Mouse (Mus musculus): ENCODE measurements at regions not wholly inside any gene's neighbourhood (a gene's known extent, or its start where the extent isn't known, plus 50 kb on each side); places are given as distances from the start of the nearest gene placed in this dataset.
A peak's percentile ranks its signal among the peaks of the same experiment; 100 is the strongest.
"Not testable (repeated sequence)": the region's sequence is repeated elsewhere in the genome, so short reads cannot be mapped to it uniquely, and the experiment has no call there.

GRCm38 (mm10) chr6:18566934-18567333 lies 52.3 kb upstream of the Cttnbp2 start:
- not testable (repeated sequence) for DNase-seq

- no peak for DNase-seq
These were observed 54.6 kb upstream of the Cttnbp2 start for GRCm38 (mm10) chr6:18569221-18569620.

DNA sequence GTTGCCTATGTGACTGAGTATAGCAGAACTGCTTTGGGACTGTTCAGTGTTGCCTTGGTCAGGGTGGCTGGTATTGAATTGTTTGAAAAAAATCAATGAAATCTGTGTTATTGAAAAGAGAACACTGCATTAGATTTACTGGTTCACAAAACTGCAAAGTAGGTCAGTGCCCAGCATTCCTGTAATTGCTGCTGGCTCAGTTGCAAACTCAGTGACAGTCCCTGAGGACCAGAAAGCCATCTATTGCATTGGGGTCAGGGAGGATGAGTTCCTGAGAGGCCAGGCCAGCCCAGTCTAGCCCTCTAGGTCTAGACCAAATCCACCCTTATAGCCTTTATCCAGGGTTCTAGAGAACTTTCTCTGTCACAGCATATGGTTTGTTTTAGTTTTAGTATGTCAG lies 63.9 kb upstream of the Cttnbp2 start:
- no peak for DNase-seq

DNA sequence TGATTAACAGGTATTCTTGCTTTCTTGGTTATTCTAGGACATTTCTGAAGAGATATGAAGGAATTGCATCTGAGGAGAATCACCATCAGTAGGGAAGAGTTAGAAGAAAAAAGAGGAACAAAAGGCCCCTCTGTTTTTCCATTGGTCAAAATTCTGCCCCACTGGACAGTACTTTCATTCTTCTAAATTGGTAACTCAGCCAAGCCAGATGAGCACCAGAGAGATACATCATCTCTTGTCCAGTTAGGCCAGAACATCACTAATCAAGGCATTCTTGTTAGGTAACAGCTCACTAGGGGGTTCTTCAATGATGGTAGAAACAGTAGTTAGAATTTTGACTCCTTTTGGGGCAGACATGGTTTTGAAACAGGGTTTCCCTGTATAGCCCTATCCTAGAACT lies 74.8 kb upstream of the Cttnbp2 start:
- no peak for DNase-seq

- no peak for DNase-seq
These were observed 82.0 kb upstream of the Cttnbp2 start for GRCm38 (mm10) chr6:18596680-18597079.

DNA sequence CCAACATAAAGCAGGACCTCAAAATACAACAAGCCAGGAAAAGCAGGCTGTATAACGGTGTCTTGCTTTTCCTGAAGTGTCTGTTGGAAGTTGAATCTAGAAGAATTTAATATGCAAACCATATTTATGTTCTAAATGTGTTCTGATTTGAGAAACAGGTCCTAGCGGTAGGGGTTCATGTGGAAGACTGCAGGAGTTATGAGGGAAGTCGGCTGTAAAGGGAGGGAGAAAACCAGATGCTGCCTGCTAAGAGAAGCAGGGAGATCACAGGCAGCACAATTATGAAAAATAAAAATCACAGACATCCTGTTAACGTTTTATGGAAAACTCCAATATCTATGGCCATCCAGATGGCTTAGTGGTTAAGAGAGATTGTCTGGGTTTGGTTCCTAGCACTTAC lies 85.0 kb upstream of the Cttnbp2 start:
- no peak for DNase-seq

GRCm38 (mm10) chr6:18601926-18602325 lies 87.3 kb upstream of the Cttnbp2 start:
- no peak for DNase-seq

- no peak for DNase-seq
These were observed 107.0 kb upstream of the Cttnbp2 start for GRCm38 (mm10) chr6:18621372-18622262.

GRCm38 (mm10) chr6:18628591-18628990 lies 113.9 kb upstream of the Cttnbp2 start:
- no peak for DNase-seq

- DNase-seq: peak; percentile 25
These were observed 119.0 kb upstream of the Cttnbp2 start for GRCm38 (mm10) chr6:18633540-18634200.

GRCm38 (mm10) chr6:18639712-18640383 lies 125.2 kb upstream of the Cttnbp2 start:
- peak; percentile 52 for DNase-seq

GRCm38 (mm10) chr6:18648898-18649591 lies 134.4 kb upstream of the Cttnbp2 start:
- peak; percentile 18 for DNase-seq

DNA sequence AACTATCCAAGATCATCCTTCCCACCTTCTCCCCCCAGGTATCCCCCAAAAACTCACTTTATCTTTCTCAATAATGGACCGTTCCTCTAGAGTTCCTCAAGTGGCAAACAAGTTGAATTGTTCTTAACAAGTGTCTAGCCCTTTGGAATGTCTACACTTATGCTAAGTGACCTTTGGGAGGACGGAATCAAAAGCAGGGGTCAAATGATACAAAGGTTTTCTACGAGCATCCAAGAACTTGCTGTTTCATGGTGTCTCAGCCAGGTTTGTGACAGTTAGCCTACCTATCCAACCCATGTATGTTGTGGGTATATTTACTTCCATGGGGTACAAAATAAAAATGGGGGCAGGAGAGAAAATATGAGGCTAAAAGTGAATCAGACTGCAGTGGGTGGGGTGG lies 136.7 kb upstream of the Cttnbp2 start:
- DNase-seq: no peak

- peak; percentile 29 for DNase-seq
These were observed 137.5 kb upstream of the Cttnbp2 start for GRCm38 (mm10) chr6:18652006-18652601.

DNA sequence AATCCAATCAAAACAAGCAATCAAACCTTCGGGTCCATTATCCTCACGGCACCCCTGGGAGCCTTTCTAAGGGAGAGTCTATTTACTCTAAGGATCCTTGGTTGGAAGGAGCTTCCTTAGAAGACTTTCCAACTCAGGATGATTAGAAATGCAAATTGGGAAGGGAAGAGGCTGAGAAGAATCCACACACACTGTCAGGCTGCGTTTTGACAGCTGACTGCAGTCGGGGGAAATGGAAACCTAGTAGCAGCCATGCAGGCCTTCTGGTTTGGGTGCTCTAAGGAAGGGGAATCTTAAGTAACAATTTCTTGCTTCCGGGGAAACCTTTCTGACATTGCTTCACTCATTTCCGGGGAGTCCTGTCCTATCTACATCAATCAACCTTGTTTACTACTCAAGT lies 139.6 kb upstream of the Cttnbp2 start:
- DNase-seq: no peak

GRCm38 (mm10) chr6:18656202-18656601 lies 141.6 kb upstream of the Cttnbp2 start:
- no peak for DNase-seq

DNA sequence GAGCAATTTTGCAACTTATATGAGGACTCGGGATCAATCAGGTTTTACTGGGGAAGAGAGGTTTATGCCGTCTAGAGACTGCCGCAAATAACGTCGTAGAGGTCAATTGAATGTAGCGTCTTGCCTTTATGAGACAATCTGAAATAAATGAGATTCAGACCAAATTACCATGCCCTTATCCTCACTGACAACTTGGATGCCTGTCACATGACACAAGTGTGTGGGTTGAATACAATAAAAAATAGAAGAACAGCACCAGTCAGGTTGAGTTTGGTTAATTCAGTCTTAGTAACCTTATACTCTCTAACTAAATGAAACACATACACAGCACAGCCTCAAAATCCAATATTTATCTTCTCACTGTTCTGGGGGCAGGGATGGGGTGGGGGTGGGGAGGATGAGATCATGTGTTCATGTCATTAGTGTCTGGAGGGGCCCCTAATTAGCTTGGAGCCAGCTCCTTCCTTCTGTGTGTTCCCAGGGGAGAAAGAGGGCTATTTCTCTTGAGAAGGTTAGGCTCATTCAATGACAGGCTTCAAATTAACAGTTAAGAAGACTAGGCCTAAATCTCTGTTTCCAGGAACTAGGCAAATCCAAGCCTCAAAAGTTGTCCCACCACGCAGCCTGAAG lies 142.2 kb upstream of the Cttnbp2 start:
- DNase-seq: no peak

DNA sequence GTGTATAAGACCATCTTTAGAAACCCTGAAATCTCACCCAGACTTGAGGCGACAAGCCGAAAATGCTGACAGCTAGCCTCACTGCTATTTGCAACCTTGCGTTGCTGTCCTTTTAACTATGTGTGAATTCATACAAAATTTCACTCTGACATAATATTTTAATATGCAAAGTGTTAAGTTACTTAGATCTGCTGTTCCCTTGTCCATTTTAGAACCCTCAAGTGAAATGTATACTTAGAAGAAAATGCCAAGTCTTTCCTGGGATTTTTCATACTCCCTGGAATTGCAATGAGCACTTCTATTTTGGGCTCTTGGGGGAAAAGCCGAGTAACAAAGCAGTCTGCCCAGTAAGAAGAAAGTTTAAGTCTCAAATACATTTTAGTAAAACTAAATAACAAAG lies 150.0 kb upstream of the Cttnbp2 start:
- DNase-seq: no peak

DNA sequence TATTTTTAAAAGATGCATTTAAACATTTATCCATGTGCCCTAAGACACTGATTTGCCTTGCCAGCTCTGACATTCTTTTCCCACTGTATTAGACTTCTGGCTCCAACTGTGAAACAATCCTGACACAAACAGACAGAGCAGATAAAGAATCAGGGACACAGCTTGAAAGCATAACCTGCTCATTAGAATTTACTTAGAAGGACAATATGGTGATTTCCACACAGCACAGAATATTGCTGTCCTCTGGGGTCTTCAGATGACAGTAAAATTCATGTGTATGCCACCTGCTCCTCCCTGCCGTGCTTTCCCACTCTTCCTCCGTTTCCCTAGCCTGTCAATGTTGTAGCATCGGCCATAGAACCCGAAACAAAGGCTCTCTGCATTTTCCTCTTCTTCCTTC lies 151.3 kb upstream of the Cttnbp2 start:
- no peak for DNase-seq

GRCm38 (mm10) chr6:18666543-18666942 lies 151.9 kb upstream of the Cttnbp2 start:
- DNase-seq: no peak

DNA sequence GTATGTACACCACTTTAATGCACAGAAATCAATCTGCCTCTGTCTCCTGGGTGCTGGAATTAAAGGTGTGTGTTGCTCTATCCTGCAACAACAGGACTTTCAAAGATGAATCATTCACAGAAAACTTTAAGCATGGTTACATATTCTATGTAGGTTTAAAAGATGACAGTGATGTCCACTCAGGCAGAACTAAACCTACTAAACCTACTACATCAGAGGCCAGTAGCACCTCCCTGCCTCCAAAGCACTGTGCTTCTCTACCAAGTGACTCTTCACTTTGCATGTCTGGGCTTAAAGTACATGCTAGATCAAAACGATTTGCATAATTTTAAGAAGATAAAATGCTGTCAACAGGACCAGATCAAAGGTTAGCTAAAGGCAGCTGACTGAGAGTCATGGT lies 156.0 kb upstream of the Cttnbp2 start:
- DNase-seq: no peak

- no peak for DNase-seq
These were observed 160.1 kb upstream of the Cttnbp2 start for GRCm38 (mm10) chr6:18674584-18675250.
